Mouse (Mus musculus): ENCODE measurements at regions not wholly inside any gene's neighbourhood (a gene's known extent, or its start where the extent isn't known, plus 50 kb on each side); places are given as distances from the start of the nearest gene placed in this dataset.

DNA sequence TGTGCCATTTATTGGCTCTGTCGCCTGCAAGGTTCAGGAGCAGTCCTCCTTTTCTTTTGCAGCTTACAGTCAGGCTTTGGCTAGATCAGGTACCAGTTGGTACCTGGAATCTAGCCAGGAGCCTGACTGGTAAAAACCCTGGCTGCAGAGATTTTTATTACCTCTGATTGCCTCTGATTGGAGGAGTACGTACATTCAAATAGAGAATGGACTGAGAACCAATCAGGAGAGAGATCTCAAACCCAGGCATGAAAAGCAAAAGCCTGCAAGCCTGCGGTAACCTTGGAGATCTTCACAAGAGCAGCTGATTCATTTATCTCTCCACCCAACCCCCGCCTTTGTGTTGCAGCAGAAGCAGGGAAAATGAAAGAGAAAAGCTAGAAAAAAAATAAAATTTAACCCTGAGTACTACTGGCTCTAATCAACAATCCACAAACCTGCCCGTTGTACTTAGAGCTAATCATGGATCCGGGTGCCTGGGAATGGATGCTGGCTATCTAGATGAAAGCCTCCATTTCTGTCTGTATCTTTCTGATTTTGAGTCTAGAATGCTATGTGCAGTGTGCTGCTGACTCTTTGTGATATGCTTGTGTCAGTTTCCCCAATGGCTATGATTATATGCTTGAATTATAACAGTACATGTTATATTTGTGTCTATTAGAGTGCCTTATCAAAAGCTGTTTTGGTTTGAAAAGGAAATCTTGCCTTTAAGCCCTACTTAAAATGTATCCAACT, 406.2 kb upstream of the Ndn start:
- DNase-seq: peak; percentile 7

DNA sequence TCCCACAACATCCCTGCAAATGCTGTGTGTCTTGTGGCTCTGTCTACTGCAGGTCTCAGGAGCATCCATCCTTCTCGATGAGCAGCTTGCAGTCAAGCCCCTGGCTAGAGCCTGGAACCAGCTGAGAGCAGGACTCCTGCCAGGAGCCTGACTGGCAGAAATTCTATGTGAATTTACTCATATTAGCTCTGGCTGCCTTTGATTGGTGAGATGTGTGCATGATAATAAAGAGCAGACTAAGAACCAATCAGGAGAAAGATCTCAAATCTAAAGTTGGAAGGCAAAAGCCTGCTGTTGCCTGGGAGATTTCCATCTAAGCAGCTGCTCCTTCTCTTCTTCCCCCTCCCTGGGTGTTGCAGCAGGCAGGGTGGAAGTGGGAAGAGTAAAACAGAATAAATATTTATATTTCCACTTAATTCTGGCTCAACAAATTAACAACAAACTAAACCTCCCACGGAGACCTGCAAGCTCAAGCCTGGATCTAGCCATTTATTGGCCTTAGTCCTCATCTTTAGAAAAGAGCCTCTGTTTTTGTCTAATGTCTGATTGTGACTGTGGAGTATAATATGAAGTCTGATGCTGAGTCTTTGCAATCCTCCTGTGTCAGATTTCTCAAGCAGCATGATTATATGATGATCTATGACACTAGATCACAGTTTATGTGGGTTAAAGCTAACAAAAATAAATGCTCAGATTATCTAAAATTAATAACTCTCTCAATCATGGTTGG, 364.0 kb upstream of the Ndn start:
- peak; percentile 41 for DNase-seq

DNA sequence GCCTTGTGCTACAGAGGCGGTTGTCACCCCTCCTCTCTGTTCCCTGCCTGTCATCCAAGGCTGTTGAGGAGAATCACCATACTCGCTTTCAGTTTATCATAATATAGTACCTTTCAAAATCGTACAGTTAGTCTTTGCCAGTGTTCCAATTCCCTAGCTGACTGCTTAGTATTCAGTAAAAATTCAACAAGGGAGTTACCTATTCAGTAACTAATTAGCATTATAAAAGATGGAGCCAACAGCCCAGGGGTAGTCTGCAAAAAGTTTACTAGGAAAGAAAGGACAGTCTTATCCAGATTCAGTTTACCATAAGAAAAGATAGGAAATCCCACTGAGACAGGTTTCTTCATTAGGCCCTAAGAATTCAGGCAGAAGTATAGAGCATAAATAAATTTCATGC, 319.7 kb upstream of the Ndn start:
- DNase-seq: no peak

DNA sequence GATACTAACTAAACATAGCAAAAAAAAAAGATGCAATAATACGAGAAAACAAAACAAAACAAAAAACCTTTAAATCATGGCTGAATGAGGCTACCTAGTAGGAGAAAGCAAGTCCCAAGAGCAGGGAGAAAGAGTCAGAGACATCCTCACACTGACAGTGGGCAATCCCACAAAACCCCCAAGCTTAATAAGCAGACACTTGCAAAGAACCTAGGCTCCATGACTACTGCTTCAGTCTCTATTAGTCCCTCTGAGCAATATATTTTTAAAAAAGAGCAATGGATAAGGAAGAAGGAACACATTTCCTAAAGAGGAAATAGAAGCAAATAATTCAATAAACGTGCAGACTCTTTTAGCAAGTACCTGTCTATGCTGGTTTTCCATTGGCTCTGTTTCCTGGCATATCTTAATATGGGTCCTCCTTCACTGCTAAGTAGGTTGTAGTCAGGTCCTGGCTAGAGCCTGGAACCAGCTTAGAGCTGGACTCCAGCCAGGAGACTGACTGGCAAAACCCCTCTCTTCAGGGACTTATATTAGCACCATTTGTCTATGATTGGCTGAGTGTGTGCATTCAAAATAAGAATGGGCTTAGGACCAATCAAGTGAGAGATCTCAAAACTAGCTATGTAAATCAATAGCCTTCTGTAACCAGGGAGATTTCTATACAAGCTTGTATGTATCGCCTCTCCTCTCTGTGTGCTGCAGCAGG, 300.5 kb upstream of the Ndn start:
- no peak for DNase-seq

DNA sequence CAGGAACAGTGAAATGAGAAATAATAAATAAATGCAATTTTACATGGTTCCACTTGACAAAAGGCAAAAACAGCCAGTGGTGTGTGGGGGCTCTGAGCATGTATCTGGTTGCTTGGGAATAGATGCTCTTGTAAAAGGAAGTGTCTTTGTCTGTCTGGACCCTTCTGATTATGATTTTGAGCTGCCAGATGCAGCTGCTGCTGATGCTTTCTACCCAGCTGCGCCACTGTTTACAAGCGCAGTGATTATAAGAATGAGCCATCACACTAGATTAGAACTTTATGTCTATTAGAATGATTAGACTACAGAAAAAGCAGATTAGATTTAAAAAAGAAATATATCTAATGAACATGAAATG, 299.9 kb upstream of the Ndn start:
- DNase-seq: no peak

DNA sequence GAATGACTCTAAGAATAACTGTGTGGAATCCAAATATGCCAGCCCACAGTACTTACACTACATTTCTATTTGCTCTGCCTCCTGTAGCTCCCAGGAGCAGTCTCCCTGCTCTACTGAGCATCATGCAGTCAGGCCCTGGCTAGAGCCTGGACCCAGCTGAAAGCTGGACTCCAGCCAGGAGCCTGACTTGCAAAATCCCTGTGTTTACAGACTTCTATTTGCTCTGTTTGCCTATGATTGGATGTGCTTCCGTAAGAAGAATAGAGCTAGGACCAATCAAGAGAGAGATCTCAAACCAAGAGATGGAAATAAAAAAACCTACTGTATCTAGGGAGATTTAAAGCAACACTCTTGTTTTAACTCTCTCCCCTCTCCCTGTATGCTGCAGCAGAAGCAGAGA, 267.8 kb upstream of the Ndn start:
- DNase-seq: peak; percentile 2

DNA sequence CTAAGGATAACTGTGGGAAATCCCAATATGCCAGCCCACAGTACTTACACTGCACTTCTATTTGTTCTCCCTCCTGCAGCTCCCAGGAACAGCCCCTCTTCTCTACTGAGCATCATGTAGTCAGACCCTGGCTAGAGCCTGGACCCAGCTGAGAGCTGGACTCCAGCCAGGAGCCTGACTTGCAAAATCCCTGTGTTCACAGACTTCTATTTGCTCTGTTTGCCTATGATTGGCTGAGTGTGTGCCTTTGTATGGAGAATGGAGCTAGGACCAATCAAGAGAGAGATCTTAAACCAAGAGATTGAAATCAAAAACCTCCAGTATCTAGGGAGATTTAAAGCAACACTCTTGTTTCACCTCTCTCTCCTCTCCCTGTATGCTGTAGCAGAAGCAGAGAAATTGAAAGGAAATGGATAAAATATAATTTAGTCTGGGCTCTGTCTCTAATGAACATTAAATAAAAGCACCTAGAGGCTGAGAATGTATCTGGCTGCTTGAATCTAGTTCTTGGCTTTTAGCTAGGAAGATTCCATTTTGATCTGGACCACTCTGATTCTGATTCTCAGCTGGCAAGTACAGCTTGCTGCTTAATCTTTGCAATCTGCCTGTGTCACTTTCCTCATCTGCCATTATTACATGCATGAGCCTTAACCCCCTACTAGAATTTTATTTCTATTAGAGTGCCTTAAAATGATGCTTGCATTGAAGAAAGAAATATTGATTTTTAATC, 261.1 kb upstream of the Ndn start:
- peak; percentile 10 for DNase-seq

Small RNA genes in the stretch of these regions (microRNA-seq; reads per million reads assigned to microRNA genes)
- gene Gm24923: 0 reads per million in 2 experiments
- gene Mir344-2: 0 reads per million in 2 experiments
- gene Mir344f: 0 reads per million in 2 experiments
- gene Mir344g: 0.34 to 1.1 reads per million in 2 experiments
- gene Mir344i: 0 reads per million in 2 experiments
